Mouse (Mus musculus) kidney, embryonic 15.5 days (tissue): ENCODE measurements around the gene Fnbp1. TPM values are rescaled to one million over a fixed set of nuclear protein-coding genes. Genes with fewer than 3 reads are reported as not detected.
"Not testable (repeated sequence)": the region's sequence is repeated elsewhere in the genome, so short reads cannot be mapped to it uniquely, and the experiment has no call there.

ENCODE experiments used
- ATAC-seq: fragments of 200-750 bp; cut with Nextera tagmentation; replicated peaks from 2 replicates; pipeline ENCODE4 v1.8.0; 2017; ENCODE audit warnings: moderate TSS enrichment; ENCODE audit not compliant: low FRiP score
- H3K27ac ChIP-seq: fragments of 300-500 bp; sonication (generic); 2 replicates; pipeline ENCODE4 v1.5.1; 2015; ENCODE audit warnings: mild to moderate bottlenecking, inconsistent platforms
- H3K27me3 ChIP-seq: fragments of 300-500 bp; sonication (generic); 2 replicates; pipeline ENCODE4 v1.6.1; 2015; ENCODE audit warnings: inconsistent platforms
- H3K36me3 ChIP-seq: fragments of 300-500 bp; sonication (generic); 2 replicates; pipeline ENCODE4 v1.6.1; 2015; ENCODE audit warnings: inconsistent platforms
- H3K4me1 ChIP-seq: fragments of 300-500 bp; sonication (generic); 2 replicates; pipeline ENCODE4 v1.6.1; 2015; ENCODE audit warnings: inconsistent platforms
- H3K4me2 ChIP-seq: fragments of 300-500 bp; sonication (generic); 2 replicates; pipeline ENCODE4 v1.6.1; 2015; ENCODE audit warnings: moderate library complexity, mild to moderate bottlenecking, inconsistent platforms
- H3K4me3 ChIP-seq: fragments of 300-500 bp; sonication (generic); replicated peaks from 2 replicates; pipeline ENCODE4 v1.5.1; 2015; ENCODE audit warnings: mild to moderate bottlenecking, inconsistent platforms
- H3K9ac ChIP-seq: fragments of 300-500 bp; sonication (generic); 2 replicates; pipeline ENCODE4 v1.6.1; 2015; ENCODE audit warnings: mild to moderate bottlenecking, inconsistent platforms
- H3K9me3 ChIP-seq: fragments of 300-500 bp; sonication (generic); replicated peaks from 2 replicates; pipeline ENCODE4 v1.6.1; 2016; ENCODE audit warnings: inconsistent platforms
- WGBS: fragments of 180-500 bp; shearing (Covaris S2); methylation state at CpG from one replicate; pipeline ENCODE4 v1.1.7; 2015; ENCODE audit warnings: mixed read lengths; 5-methylcytosine and 5-hydroxymethylcytosine counted together
- polyA plus RNA-seq: library from polyadenylated mRNA; unstranded; fragments of >200 nt; fragmentation: Nextera tagmentation; extraction: Ambion mirVana; gene quantifications from 2 replicates; pipeline ENCODE4 v1.2.1, GENCODE M21; 2015

Fnbp1 gene
- polyA plus RNA-seq, 1 experiment from 2014 or later = 22.4 TPM

- H3K27ac ChIP-seq = peak overlapping the region; percentile 14; the same call in 1 of the 2 replicates
- peaks cover 72% of the 10 kb centered on the region for H3K36me3 ChIP-seq
- peaks cover 35% of the 10 kb centered on the region for H3K4me1 ChIP-seq
- no peak overlapping the region for H3K4me2 ChIP-seq
- ATAC-seq = peak; percentile 43; the same call in 1 of the 2 replicates
- 71% methylated on average over 10 of the region's 10 CpGs for WGBS
- no peaks in the 10 kb centered on the region for H3K9me3 ChIP-seq
- H3K9ac ChIP-seq = no peak overlapping the region
- H3K4me3 ChIP-seq = no peak overlapping the region
- no peaks in the 10 kb centered on the region for H3K27me3 ChIP-seq
Observed at GRCm38 (mm10) chr2:31169001-31169400, 27.2 kb upstream of the Fnbp1 start.

GRCm38 (mm10) chr2:31167571-31167970 is 25.8 kb upstream of the Fnbp1 start:
- H3K9ac ChIP-seq, H3K9me3 ChIP-seq, H3K4me2 ChIP-seq, ATAC-seq, H3K4me3 ChIP-seq, H3K27ac ChIP-seq, H3K27me3 ChIP-seq: not testable (repeated sequence)
- WGBS = 86% methylated on average over 2 of the region's 2 CpGs
- Histone ChIP-seq H3K4me1 (peaks cover 46% of the 10 kb centered on the region), H3K36me3 (peaks cover 58% of the 10 kb centered on the region)

- Histone ChIP-seq H3K36me3 (peaks cover 39% of the 10 kb centered on the region), H3K9ac (0 out of 2 replicates have a peak overlapping the region, but pooled peaks have one; percentile 21), H3K4me2 (peak overlapping the region; percentile 29; the same call in 1 of the 2 replicates), H3K27ac (peak overlapping the region; percentile 89), H3K27me3 (no peaks in the 10 kb centered on the region), H3K9me3 (no peaks in the 10 kb centered on the region), H3K4me1 (peaks cover 46% of the 10 kb centered on the region), H3K4me3 (no peak overlapping the region)
- WGBS = 38% methylated on average over 4 of the region's 4 CpGs
- no peak for ATAC-seq
Observed at GRCm38 (mm10) chr2:31165529-31165928, 23.7 kb upstream of the Fnbp1 start.

GRCm38 (mm10) chr2:31164841-31165455 is 23.1 kb upstream of the Fnbp1 start:
- peak overlapping the region; percentile 89 for H3K27ac ChIP-seq
- 0 out of 2 replicates have a peak overlapping the region, but pooled peaks have one; percentile 21 for H3K9ac ChIP-seq
- ATAC-seq = peak; percentile 72
- H3K4me2 ChIP-seq = peak overlapping the region; percentile 29
- peaks cover 46% of the 10 kb centered on the region for H3K4me1 ChIP-seq
- H3K36me3 ChIP-seq = peaks cover 35% of the 10 kb centered on the region
- no peak overlapping the region for H3K4me3 ChIP-seq
- H3K9me3 ChIP-seq = no peaks in the 10 kb centered on the region
- WGBS = 18% methylated on average over 5 of the region's 5 CpGs
- no peaks in the 10 kb centered on the region for H3K27me3 ChIP-seq

GRCm38 (mm10) chr2:31163361-31164118 is 21.7 kb upstream of the Fnbp1 start:
- H3K4me1 ChIP-seq = peaks cover 46% of the 10 kb centered on the region
- 52% methylated on average over 11 of the region's 11 CpGs for WGBS
- no peaks in the 10 kb centered on the region for H3K9me3 ChIP-seq
- H3K27me3 ChIP-seq = no peaks in the 10 kb centered on the region
- H3K36me3 ChIP-seq = peaks cover 21% of the 10 kb centered on the region
- no peak overlapping the region; the same call in 1 of the 2 replicates for H3K4me2 ChIP-seq
- no peak overlapping the region for H3K9ac ChIP-seq
- H3K27ac ChIP-seq = peak overlapping the region; percentile 89
- no peak for ATAC-seq
- no peak overlapping the region for H3K4me3 ChIP-seq

- Histone ChIP-seq H3K27me3 (no peaks in the 10 kb centered on the region), H3K9ac (no peak overlapping the region), H3K4me3 (no peak overlapping the region), H3K4me2 (no peak overlapping the region), H3K9me3 (no peaks in the 10 kb centered on the region), H3K4me1 (peaks cover 44% of the 10 kb centered on the region), H3K36me3 (peaks cover 3% of the 10 kb centered on the region; the same call in 1 of the 2 replicates), H3K27ac (no peak overlapping the region)
- ATAC-seq = no peak
- WGBS = 83% methylated on average over 4 of the region's 4 CpGs
Observed at GRCm38 (mm10) chr2:31161620-31162019, 19.8 kb upstream of the Fnbp1 start.

GRCm38 (mm10) chr2:31160147-31160920 is 18.5 kb upstream of the Fnbp1 start:
- Histone ChIP-seq H3K4me2 (no peak overlapping the region), H3K27me3 (no peaks in the 10 kb centered on the region), H3K27ac (no peak overlapping the region), H3K4me3 (no peak overlapping the region), H3K4me1 (peaks cover 39% of the 10 kb centered on the region), H3K36me3 (0 out of 2 replicates have a peak, but pooled peaks cover 3% of the 10 kb centered on the region), H3K9ac (no peak overlapping the region), H3K9me3 (no peaks in the 10 kb centered on the region)
- ATAC-seq = no peak
- 88% methylated on average over 10 of the region's 10 CpGs for WGBS

GRCm38 (mm10) chr2:31156846-31157245 is 15.0 kb upstream of the Fnbp1 start:
- no peaks in the 10 kb centered on the region for H3K27me3 ChIP-seq
- 0 out of 2 replicates have a peak, but pooled peaks cover 3% of the 10 kb centered on the region for H3K36me3 ChIP-seq
- no peak overlapping the region for H3K27ac ChIP-seq
- H3K9ac ChIP-seq = no peak overlapping the region
- H3K4me1 ChIP-seq = peaks cover 28% of the 10 kb centered on the region
- ATAC-seq = no peak
- no peak overlapping the region for H3K4me3 ChIP-seq
- H3K9me3 ChIP-seq = no peaks in the 10 kb centered on the region
- 81% methylated on average over 3 of the region's 3 CpGs for WGBS
- no peak overlapping the region for H3K4me2 ChIP-seq

GRCm38 (mm10) chr2:31151892-31152812 is 10.3 kb upstream of the Fnbp1 start, which contains the start of gene Gpr107:
Gene Gpr107, plus strand, starts transcription at chr2:31152316.
- WGBS = under 1% methylated on average over 53 of the region's 53 CpGs

GRCm38 (mm10) chr2:31150762-31151161 is 9.0 kb upstream of the Fnbp1 start:
- Histone ChIP-seq H3K4me2 (no peak overlapping the region), H3K4me1 (peaks cover 27% of the 10 kb centered on the region), H3K4me3 (no peak overlapping the region; the same call in 1 of the 2 replicates), H3K9ac (no peak overlapping the region), H3K9me3 (no peaks in the 10 kb centered on the region), H3K27ac (no peak overlapping the region), H3K27me3 (no peaks in the 10 kb centered on the region), H3K36me3 (peaks cover 43% of the 10 kb centered on the region)
- ATAC-seq = no peak

More at GRCm38 (mm10) chr2:31151892-31152812, 10.3 kb upstream of the Fnbp1 start, which contains the start of gene Gpr107:
- Histone ChIP-seq H3K4me3 (peak within 1 kb of the TSS; percentile 98), H3K27me3 (no peaks in the 10 kb centered on the region), H3K9me3 (no peaks in the 10 kb centered on the region), H3K36me3 (peaks cover 30% of the 10 kb centered on the region), H3K9ac (peak within 1 kb of the TSS; percentile 83), H3K4me1 (peaks cover 35% of the 10 kb centered on the region), H3K27ac (peak within 1 kb of the TSS; percentile 84), H3K4me2 (peak within 1 kb of the TSS; percentile 65)
- ATAC-seq = peak; percentile 93

GRCm38 (mm10) chr2:31147054-31147453 is 5.2 kb upstream of the Fnbp1 start:
- Histone ChIP-seq H3K4me1 (peaks cover 24% of the 10 kb centered on the region), H3K27me3 (no peaks in the 10 kb centered on the region), H3K9ac (no peak overlapping the region), H3K4me2 (no peak overlapping the region), H3K9me3 (no peaks in the 10 kb centered on the region), H3K36me3 (peaks cover 49% of the 10 kb centered on the region), H3K4me3 (no peak overlapping the region), H3K27ac (no peak overlapping the region)
- no peak for ATAC-seq
- WGBS = 85% methylated on average over 7 of the region's 7 CpGs
